Mouse (Mus musculus): ENCODE data around the gene Kremen2.

DNA sequence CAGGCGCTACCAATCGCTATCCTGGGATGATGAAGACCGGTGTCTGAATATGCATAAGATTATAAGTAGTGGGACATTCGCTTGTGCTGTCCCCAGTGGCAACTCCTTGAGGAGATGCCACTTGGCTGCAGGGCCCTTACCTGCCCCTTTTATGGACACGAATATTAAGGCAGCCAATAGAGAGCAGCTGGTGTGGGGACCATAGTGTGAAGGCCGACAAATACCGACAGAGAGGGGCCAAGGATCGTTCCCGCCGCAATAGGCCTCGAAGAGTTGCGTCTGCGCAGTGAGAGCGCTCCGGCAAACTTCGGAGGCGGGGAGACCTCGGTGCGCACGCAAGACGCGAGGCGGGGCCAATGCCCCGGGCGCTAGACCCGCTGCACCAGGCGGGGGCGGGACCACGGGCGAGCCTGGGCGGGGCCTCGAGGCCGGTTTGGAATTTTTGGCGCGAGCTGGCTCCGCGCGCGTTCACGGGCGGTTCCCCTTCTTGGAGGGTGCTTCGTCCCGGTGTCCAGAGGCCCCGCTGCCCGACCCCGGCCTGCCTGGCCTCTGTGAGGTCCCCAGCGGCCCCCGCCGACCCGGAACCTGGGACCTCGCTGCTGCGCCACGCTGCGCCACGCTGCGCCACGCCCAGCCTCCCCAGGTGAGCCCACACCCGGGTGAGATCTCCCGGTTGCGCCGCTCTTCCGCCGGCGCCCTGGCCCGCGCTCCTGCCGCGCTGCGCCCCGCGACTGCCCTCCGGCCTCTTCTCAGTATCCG, 19.5 kb downstream of the Kremen2 start, which contains the start of gene Pkmyt1:
- no peak for TF ChIP-seq CTCF (IDR thresholded peaks at IDR 0.05; ENCODE audit: extremely low read depth, insufficient read depth, insufficient read length, insufficient replicate concordance)
- peak; percentile 69 for TF ChIP-seq POLR2A (IDR thresholded peaks at IDR 0.05; ENCODE audit: low read depth, low read length)

Data from spleen, adult 2 months (tissue).